Mouse (Mus musculus) myocyte (in vitro differentiated cells): Measurements from ENCODE around the gene Rab36. TPM values are rescaled to one million over a fixed set of nuclear protein-coding genes. Genes with fewer than 3 reads are reported as not detected.

Experiments used
- H3K27me3 ChIP-seq: one replicate; pipeline ENCODE4 v1.6.1; 2011; ENCODE audit not compliant: control insufficient read depth, insufficient read depth, insufficient read length
- H3K36me3 ChIP-seq: one replicate; pipeline ENCODE4 v1.6.1; 2011; ENCODE audit not compliant: control insufficient read depth, insufficient read depth
- H3K4me2 ChIP-seq: one replicate; pipeline ENCODE4 v1.6.1; 2011; ENCODE audit warnings: low read depth, control low read depth
- H3K4me3 ChIP-seq: one replicate; pipeline ENCODE4 v1.5.1; 2011; ENCODE audit warnings: mild to moderate bottlenecking, control low read depth, moderate library complexity
- H3K79me2 ChIP-seq: one replicate; pipeline ENCODE4 v1.6.1; 2011; ENCODE audit not compliant: control insufficient read depth, insufficient read depth
- H3ac ChIP-seq: one replicate; pipeline ENCODE4 v1.6.1; 2011; ENCODE audit not compliant: control insufficient read depth, insufficient read length
- CEBPB ChIP-seq: IDR thresholded peaks from 2 replicates; pipeline ENCODE4 v1.6.1; 2011; ENCODE audit warnings: mild to moderate bottlenecking, moderate library complexity; ENCODE audit not compliant: poor library complexity, insufficient read depth, severe bottlenecking
- E2F4 ChIP-seq: IDR thresholded peaks from one replicate; pipeline ENCODE4 v1.6.1; 2011; ENCODE audit warnings: mild to moderate bottlenecking, control low read depth, moderate library complexity; ENCODE audit not compliant: insufficient read depth
- MAX ChIP-seq: IDR thresholded peaks from one replicate; pipeline ENCODE4 v1.6.1; 2011; ENCODE audit warnings: low read depth, mild to moderate bottlenecking, control low read depth
- MYOD1 ChIP-seq, 3 experiments: IDR thresholded peaks; one replicate each; pipeline ENCODE4 v1.6.1; 2011; ENCODE audit warnings: control low read depth in 2 of 3, low read depth in 2 of 3, mild to moderate bottlenecking in 2 of 3, moderate library complexity in 1 of 3; ENCODE audit not compliant: insufficient read length in 2 of 3, control insufficient read depth in 1 of 3
- MYOG ChIP-seq, 3 experiments: IDR thresholded peaks; one replicate each; pipeline ENCODE4 v1.6.1; 2011; ENCODE audit warnings: control low read depth in 2 of 3, low read depth in 2 of 3, mild to moderate bottlenecking in 2 of 3; ENCODE audit not compliant: insufficient read length in 2 of 3, control insufficient read depth in 1 of 3, insufficient read depth in 1 of 3
- POLR2A ChIP-seq: IDR thresholded peaks from one replicate; pipeline ENCODE4 v1.6.1; 2011; ENCODE audit warnings: low read depth, mild to moderate bottlenecking, control low read depth, moderate library complexity; ENCODE audit not compliant: insufficient read length
- POLR2AphosphoS2 ChIP-seq: IDR thresholded peaks from one replicate; pipeline ENCODE4 v1.6.1; 2011; ENCODE audit warnings: low read depth, control low read depth; ENCODE audit not compliant: insufficient read length
- REST ChIP-seq: IDR thresholded peaks from one replicate; pipeline ENCODE4 v1.6.1; 2011; ENCODE audit warnings: mild to moderate bottlenecking, control low read depth, moderate library complexity; ENCODE audit not compliant: insufficient read depth, insufficient read length
- SRF ChIP-seq: IDR thresholded peaks from one replicate; pipeline ENCODE4 v1.6.1; 2011; ENCODE audit warnings: low read depth; ENCODE audit not compliant: control insufficient read depth, insufficient read length
- TCF12 ChIP-seq: IDR thresholded peaks from one replicate; pipeline ENCODE4 v1.6.1; 2011; ENCODE audit warnings: mild to moderate bottlenecking, control low read depth; ENCODE audit not compliant: poor library complexity, insufficient read depth, severe bottlenecking
- TCF3 ChIP-seq: IDR thresholded peaks from one replicate; pipeline ENCODE4 v1.6.1; 2011; ENCODE audit warnings: low read depth, control low read depth; ENCODE audit not compliant: insufficient read length
- USF1 ChIP-seq: IDR thresholded peaks from one replicate; pipeline ENCODE4 v1.6.1; 2011; ENCODE audit warnings: low read depth, mild to moderate bottlenecking, control low read depth, moderate library complexity
- polyA plus RNA-seq: library from polyadenylated mRNA; unstranded; fragments of >200 nt; fragmentation: generic; extraction: Trizol; gene quantifications from one replicate; pipeline ENCODE4 v1.2.1, GENCODE M21; 2012; ENCODE audit warnings: missing spikeins

The Rab36 gene
- polyA plus RNA-seq, 1 experiment, result 0.83 TPM

- TF ChIP-seq MAX (no peak), MYOG (IDR thresholded peaks at IDR 0.05; ENCODE audit: control insufficient read depth in 1 of 3, insufficient read depth in 1 of 3, insufficient read length in 2 of 3, low read depth in 2 of 3) (peak in 1 of 3 experiments; percentile 13)
- Histone ChIP-seq H3K4me3 (peak overlapping the region; percentile 26), H3K79me2 (peaks cover 42% of the 10 kb centered on the region), H3K27me3 (no peaks in the 10 kb centered on the region), H3ac (peak overlapping the region; percentile 53), H3K4me2 (peak overlapping the region; percentile 64), H3K36me3 (no peaks in the 10 kb centered on the region)
Observed at GRCm38 (mm10) chr10:75060843-75061235, 24.0 kb downstream of the Rab36 start.

- Histone ChIP-seq H3K27me3 (no peaks in the 10 kb centered on the region), H3K36me3 (no peaks in the 10 kb centered on the region), H3K4me3 (peak overlapping the region; percentile 26), H3K79me2 (peaks cover 45% of the 10 kb centered on the region), H3ac (peak overlapping the region; percentile 53), H3K4me2 (peak overlapping the region; percentile 64)
- TF ChIP-seq USF1, result no peak
- no peak for TF ChIP-seq REST
- no peak for TF ChIP-seq POLR2A
- TF ChIP-seq MYOG (IDR thresholded peaks at IDR 0.05; ENCODE audit: control insufficient read depth in 1 of 3, insufficient read depth in 1 of 3, insufficient read length in 2 of 3, low read depth in 2 of 3), result no peak
- TF ChIP-seq CEBPB, result no peak
- TF ChIP-seq MAX, result no peak
- no peak for TF ChIP-seq POLR2AphosphoS2
- no peak for TF ChIP-seq SRF
- no peak for TF ChIP-seq MYOD1 (IDR thresholded peaks at IDR 0.05; ENCODE audit: control insufficient read depth in 1 of 3, insufficient read length in 2 of 3, low read depth in 2 of 3)
- no peak for TF ChIP-seq TCF3
- no peak for TF ChIP-seq TCF12
- no peak for TF ChIP-seq E2F4
Observed at GRCm38 (mm10) chr10:75061341-75062188, 24.7 kb downstream of the Rab36 start.

GRCm38 (mm10) chr10:75062189-75062561 lies 25.3 kb downstream of the Rab36 start:
- Histone ChIP-seq H3K36me3 (no peaks in the 10 kb centered on the region), H3K79me2 (peaks cover 46% of the 10 kb centered on the region), H3ac (no peak overlapping the region), H3K4me2 (peak overlapping the region; percentile 64), H3K4me3 (peak overlapping the region; percentile 26), H3K27me3 (no peaks in the 10 kb centered on the region)
- no peak for TF ChIP-seq TCF12
- no peak for TF ChIP-seq TCF3
- no peak for TF ChIP-seq POLR2AphosphoS2
- TF ChIP-seq USF1, result no peak
- no peak for TF ChIP-seq E2F4
- TF ChIP-seq MYOD1 (IDR thresholded peaks at IDR 0.05; ENCODE audit: control insufficient read depth in 1 of 3, insufficient read length in 2 of 3, low read depth in 2 of 3), result no peak
- no peak for TF ChIP-seq POLR2A
- no peak for TF ChIP-seq SRF
- no peak for TF ChIP-seq MYOG (IDR thresholded peaks at IDR 0.05; ENCODE audit: control insufficient read depth in 1 of 3, insufficient read depth in 1 of 3, insufficient read length in 2 of 3, low read depth in 2 of 3)
- no peak for TF ChIP-seq CEBPB
- TF ChIP-seq REST, result no peak
- no peak for TF ChIP-seq MAX

- H3K79me2 ChIP-seq, result peaks cover 50% of the 10 kb centered on the region
- H3K4me3 ChIP-seq, result peak overlapping the region; percentile 26
- H3K4me2 ChIP-seq, result peak overlapping the region; percentile 64
- no peak overlapping the region for H3ac ChIP-seq
- H3K36me3 ChIP-seq, result no peaks in the 10 kb centered on the region
- H3K27me3 ChIP-seq, result no peaks in the 10 kb centered on the region
- no peak for TF ChIP-seq POLR2AphosphoS2
- no peak for TF ChIP-seq REST
- TF ChIP-seq MAX, result no peak
- TF ChIP-seq E2F4, result no peak
- TF ChIP-seq TCF3, result no peak
- no peak for TF ChIP-seq USF1
- no peak for TF ChIP-seq SRF
- no peak for TF ChIP-seq TCF12
Observed at GRCm38 (mm10) chr10:75062621-75063020, 25.8 kb downstream of the Rab36 start.
